Mouse (Mus musculus) right cerebral cortex, postnatal 36 days (tissue): ENCODE measurements around the gene Aldh3a2.
"Not testable (repeated sequence)": the region's sequence is repeated elsewhere in the genome, so short reads cannot be mapped to it uniquely, and the experiment has no call there.

Experiments
- DNase-seq, 2 experiments: peaks; one replicate each; pipeline ENCODE4 v3.0.0; 2022; ENCODE audit warnings: low spot score in 2 of 2, mixed read lengths in 1 of 2

The Aldh3a2 gene

GRCm38 (mm10) chr11:61266551-61267533, at the start of gene Aldh3a2:
TSS of gene Aldh3a2 (minus strand) at chr11:61267464.
- peak; percentile 89 to 93 for DNase-seq

DNA sequence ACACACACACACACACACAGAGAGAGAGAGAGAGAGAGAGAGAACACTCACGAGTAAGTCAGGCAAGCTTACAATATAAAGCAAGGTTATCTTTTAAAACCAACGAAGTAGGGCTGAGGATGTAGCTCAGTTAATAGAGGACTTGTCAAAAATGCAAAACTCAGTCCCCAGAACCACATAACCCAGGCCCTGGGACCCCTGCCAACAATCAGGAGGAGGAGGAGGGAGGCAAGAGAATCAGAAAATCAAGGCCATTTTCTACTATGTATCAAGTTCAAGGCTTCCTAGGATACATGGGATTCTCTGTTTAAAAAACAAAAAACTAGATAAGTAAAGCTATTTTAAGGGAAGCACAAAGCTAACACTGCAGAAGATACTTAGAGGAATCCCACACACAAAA, 49.6 kb upstream of the Aldh3a2 start:
- DNase-seq, result no peak

DNA sequence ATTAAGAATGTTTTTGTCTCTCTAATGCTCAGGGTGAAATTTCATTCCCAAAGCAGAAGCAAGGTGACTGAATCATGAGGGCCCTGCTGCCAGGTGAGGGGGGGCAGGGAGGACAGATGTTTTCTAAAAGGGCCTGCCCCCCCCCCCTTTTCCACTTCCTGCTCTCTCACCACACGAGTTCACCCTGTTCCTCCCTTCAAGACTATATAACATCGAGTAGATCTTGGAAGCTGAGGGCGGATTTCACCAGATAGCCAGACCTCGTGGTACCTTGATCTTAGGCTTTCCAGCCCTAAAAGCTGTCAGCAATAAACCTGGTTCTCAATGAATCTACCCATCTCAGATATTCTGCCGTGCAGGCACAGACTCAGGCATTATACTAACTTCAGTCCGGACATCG, 43.1 kb upstream of the Aldh3a2 start:
- DNase-seq, result no peak

DNA sequence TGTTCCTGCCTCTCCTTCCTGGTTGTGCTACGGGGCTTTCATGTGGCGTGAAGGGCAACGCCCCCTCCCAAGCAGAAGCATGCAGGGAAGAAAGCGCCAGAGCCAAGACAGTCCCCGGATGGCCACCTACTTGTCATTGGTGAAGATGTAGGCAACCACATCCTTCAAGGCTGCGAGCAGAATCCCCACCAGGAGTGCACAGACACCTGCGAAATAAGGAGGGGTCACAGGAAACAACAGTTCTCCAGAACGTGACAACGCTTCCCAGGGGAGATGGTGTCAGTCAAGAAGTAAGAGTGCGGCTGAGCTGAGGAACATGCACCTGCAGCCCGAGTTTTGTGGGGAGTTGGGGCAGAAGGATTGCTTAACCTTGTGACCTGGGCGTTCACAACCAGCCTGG, 42.6 kb upstream of the Aldh3a2 start:
- no peak for DNase-seq

DNA sequence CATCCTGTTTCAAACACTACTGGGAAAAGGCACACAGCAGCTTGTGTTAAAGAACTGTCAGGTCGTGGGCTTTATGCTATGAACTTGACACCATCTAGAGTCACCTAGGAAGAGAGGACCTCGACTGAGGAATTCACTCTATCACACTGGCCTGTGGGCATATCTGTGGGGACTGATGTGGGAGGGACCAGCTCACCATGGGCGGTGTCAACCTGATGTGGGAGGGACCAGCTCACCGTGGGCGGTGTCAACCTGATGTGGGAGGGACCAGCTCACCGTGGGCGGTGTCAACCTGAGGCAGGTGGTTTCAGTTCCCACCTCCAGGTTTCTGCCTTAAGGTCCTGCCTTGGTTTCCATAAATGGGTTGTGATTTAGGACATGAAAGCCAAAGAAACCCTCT, 40.5 kb upstream of the Aldh3a2 start:
- DNase-seq, result no peak

DNA sequence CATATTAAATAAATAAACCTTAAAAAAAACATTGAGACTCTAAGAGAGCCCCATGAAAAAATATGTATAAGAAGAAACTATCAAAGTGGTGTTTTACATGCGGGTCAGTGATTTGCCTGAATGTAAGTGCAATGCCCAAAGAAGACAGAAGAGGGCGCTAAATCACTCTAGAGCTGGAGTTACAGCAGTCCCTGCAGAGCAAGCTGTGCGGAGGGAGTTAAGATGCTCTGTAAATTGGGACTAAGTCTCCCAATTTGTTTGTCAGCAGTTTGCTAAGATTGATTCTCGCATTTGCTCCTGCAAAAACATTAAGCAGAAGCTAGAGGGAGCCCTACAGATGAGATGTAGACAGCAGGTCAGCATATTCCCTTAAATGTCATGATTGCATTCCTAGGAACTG, 38.1 kb upstream of the Aldh3a2 start:
- DNase-seq, result no peak

- not testable (repeated sequence) for DNase-seq
Observed at GRCm38 (mm10) chr11:61304535-61304934, 37.3 kb upstream of the Aldh3a2 start.

DNA sequence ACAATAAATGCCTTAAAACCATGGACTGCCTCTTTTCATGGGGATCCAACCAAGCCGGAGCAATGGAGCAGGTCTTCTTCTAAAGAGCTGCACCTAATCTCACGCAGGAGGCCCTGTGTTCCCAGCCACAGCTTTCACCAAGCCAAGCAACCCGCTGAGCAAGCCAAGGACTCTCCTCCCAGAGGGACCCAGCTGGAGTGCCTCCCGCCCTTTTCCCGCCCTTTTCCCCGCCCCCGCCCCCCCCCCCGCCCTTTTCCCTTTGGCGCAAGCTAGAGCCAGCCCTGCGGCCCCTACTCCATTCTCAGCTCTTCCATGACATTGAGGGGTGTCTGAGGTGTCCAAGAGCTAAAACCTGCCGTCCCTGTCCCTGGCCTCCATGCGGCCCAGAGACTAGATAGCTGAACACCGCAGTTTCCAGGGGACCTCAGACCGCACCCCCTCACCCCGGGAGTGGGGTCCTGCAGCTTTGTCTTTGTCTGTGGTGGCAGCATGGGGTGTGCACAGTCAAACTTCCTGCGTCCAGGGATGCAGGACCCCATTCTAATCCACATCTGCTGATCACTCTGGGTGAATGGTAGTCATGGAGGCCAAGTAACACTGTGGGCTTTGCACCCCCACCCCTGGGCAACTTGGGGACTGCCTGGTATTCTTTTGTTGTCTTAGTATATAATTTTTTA, 33.6 kb upstream of the Aldh3a2 start:
- DNase-seq, result no peak

DNA sequence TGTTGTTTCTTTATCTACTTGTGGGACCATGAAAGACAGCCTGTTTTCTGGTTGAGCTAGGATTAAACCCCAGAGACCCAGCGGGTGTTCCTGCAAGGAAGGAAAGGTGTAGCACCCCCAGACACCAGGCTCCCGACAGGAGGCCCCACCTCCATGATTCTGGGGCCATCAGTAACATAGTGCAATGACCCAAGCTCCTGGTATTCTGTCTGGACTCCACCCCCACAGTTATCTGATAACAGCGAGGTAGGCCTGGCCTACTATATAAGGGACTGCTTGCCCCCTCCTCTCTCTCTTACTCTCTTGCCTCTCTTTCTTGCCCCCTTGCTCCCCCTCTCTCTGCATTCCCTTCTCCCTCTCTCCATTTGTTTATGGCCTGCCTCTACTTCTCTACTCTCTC, 32.9 kb upstream of the Aldh3a2 start:
- DNase-seq, result no peak

DNA sequence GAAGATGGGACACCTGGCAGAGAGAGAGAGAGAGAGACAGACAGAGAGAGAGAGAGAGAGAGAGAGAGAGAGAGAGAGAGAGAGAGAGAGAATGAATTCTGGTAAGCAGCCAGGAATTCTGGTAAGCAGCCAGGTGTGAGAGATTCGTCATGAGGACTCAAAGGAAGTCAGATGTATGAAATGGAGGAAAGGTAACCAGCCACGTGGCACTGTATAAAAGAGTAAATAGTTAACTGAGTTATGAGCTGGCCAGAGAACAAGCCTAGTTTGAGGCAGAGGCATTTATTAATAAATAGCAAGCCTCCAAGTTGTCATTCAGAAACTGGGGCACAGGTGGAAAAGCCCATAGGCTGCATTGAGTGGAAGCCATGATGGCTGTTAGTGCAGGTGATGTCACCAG, 30.6 kb upstream of the Aldh3a2 start:
- DNase-seq, result no peak

GRCm38 (mm10) chr11:61297326-61297725, 30.1 kb upstream of the Aldh3a2 start:
- DNase-seq, result no peak

GRCm38 (mm10) chr11:61296556-61296955, 29.3 kb upstream of the Aldh3a2 start:
- DNase-seq, result no peak

DNA sequence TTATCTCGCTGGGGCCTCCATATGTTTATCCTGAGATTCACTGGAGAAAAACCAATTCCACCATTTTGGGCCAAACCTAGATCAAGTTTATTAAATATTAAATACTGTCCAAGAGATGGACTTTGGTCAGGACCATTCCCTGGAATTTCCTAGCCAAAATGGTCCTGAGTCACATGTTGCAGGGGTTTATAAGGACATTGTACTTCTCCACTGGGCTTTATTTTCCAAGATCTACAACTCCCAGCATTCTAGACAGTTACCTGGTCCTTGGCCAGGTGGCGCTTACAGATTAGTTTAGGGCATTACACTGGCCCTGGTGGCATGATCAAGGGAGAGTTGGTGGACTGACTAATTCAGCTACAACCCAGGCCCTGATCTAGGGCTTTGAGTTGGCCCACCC, 28.3 kb upstream of the Aldh3a2 start:
- no peak for DNase-seq

DNA sequence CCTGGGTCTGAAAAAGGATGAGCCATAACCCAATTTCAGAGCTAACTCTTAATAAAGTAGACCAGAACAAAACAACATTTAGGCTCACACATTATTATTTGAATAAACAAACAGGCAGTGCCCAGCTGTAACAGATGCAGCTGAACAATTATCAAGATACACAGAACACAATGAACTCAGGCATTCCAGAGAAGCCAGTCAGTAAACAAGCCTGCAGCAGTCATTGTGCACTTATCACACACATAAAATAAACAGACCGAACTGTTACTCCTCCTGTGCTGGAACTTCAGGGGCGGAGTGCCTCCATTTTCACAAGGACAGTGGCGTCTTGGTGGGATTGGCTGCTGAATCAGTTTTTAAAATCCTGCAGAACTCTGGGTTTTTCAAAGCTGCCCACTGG, 27.2 kb upstream of the Aldh3a2 start:
- no peak for DNase-seq

DNA sequence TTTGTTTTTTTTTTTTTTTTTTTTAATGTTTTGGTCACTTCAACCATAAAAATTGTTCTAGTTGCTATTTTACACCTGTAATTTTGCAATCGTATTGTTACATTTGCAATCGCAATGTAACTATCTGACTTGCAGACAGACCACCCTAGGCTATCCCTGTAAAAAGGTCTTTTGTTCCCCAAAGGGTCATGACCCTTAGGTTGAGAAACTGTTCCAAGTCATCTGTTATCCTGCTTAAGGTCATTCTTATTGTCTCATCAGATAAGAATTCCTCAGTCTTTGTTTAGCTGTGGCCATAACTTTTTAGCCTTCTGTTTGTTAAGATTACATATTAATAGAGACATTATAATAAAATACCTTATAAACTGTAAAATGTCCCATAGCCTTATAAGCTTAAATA, 26.0 kb upstream of the Aldh3a2 start:
- no peak for DNase-seq

- DNase-seq, result no peak
Observed at GRCm38 (mm10) chr11:61284323-61284722, 17.1 kb upstream of the Aldh3a2 start.

GRCm38 (mm10) chr11:61283414-61284049, 16.3 kb upstream of the Aldh3a2 start:
- DNase-seq, result no peak

DNA sequence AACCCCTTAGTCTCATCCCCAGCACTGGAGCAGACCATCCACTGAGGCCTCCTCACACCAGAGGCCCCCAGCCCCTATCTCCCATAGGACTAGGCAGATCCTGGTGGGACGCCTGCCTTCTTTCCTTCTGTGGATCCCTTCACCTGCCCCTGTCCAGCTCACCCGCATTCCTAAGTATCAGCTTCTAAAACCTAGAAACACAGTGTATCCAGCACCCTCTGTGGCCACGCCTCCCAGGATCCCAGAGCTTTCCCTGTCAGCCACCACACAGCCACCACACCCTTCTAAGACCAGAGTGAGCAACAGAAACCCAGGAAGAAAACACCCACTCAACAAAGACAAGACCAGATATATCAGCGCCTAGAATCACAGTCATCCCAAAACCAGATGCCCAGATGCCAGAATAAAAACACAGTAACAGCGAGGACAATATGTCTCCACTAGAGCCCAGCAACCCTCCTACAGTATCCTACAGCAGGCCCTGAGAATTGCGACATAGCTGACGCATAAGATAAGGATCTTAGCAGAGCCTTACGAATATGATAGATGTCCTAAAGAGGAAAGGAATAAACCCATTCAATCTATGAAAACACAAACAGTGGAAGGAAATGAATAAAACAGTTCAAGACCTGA, 11.3 kb upstream of the Aldh3a2 start:
- DNase-seq, result no peak

- no peak for DNase-seq
Observed at GRCm38 (mm10) chr11:61277937-61278336, 10.7 kb upstream of the Aldh3a2 start.

- no peak for DNase-seq
Observed at GRCm38 (mm10) chr11:61276482-61276881, 9.2 kb upstream of the Aldh3a2 start.

DNA sequence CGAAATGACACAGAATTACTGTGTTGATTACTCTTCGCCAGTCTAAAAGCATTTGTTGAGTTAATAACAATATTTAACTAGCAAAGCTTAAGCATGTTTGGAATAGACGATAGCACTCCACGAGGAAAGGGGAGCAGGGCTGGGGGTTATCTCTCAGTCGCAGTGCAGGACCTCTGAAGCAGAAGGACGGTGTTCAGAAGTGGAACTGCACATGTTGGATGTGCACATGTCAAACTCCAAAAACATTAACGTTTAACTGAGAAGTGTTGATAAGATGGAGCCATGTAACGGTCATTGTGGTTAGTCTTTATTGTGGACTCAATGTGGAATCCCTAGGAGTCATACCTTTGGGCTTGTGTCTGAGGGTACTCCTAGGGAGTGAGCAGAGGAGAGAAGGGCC, 7.8 kb upstream of the Aldh3a2 start:
- no peak for DNase-seq

- DNase-seq, result no peak
Observed at GRCm38 (mm10) chr11:61274421-61274820, 7.2 kb upstream of the Aldh3a2 start.
